8 mouse cellular contexts compared by ENCODE assay signal in genomic region chr8:11602006-11602680, GRCm38 (mm10). TPM values are rescaled to one million over a fixed set of nuclear protein-coding genes. Genes with fewer than 3 reads are reported as not detected.
A peak's percentile ranks its signal among the peaks of the same experiment; 100 is the strongest.
DNase-seq lines count a peak whose midpoint lies in the region; ATAC-seq and TF ChIP-seq lines count a peak whose summit lies in the region.

No protein-coding gene starts in this region.

- no peaks in the 10 kb centered on the region for H3K79me2 ChIP-seq in myocyte (ENCODE audit: control insufficient read depth, insufficient read depth)

- H3K4me1 ChIP-seq in limb, embryonic 13.5 days, result no peaks in the 10 kb centered on the region
- no peaks in the 10 kb centered on the region for H3K4me1 ChIP-seq in stomach, embryonic 16.5 days (ENCODE audit: control insufficient read depth, insufficient read depth, low read length)

- no peaks in the 10 kb centered on the region for H3K27me3 ChIP-seq in limb, embryonic 13.5 days
- no peaks in the 10 kb centered on the region for H3K27me3 ChIP-seq in myocyte (ENCODE audit: control insufficient read depth, insufficient read depth, insufficient read length)
- H3K27me3 ChIP-seq in stomach, embryonic 16.5 days (ENCODE audit: control insufficient read depth, insufficient read depth, low read length), result no peaks in the 10 kb centered on the region

- H3K9me3 ChIP-seq in limb, embryonic 13.5 days, result no peaks in the 10 kb centered on the region
- H3K9me3 ChIP-seq in stomach, embryonic 16.5 days (replicated peaks; ENCODE audit: control insufficient read depth, low read length), result no peaks in the 10 kb centered on the region

- peaks cover 18% of the 10 kb centered on the region for H3K36me3 ChIP-seq in limb, embryonic 13.5 days
- no peaks in the 10 kb centered on the region for H3K36me3 ChIP-seq in myocyte (ENCODE audit: control insufficient read depth, insufficient read depth)
- H3K36me3 ChIP-seq in stomach, embryonic 16.5 days (ENCODE audit: control insufficient read depth, insufficient read depth, low read length), result no peaks in the 10 kb centered on the region

- peak; percentile 88 for ATAC-seq in common myeloid progenitor, adult 5-6 weeks (replicated peaks; ENCODE audit: low read depth, poor library complexity, severe bottlenecking)
- ATAC-seq in limb, embryonic 13.5 days (ENCODE audit: low FRiP score, low read depth), result peak; percentile 61
- ATAC-seq in stomach, embryonic 16.5 days (ENCODE audit: insufficient read depth, low FRiP score), result peak; percentile 58

- WGBS in limb, embryonic 13.5 days, result 35% methylated on average over 14 of the region's 14 CpGs
- 35% methylated on average over 14 of the region's 14 CpGs for WGBS in stomach, embryonic 16.5 days

- H3ac ChIP-seq in myocyte (ENCODE audit: control insufficient read depth, insufficient read length), result no peak overlapping the region

- H3K4me2 ChIP-seq in limb, embryonic 13.5 days (replicated peaks), result no peak overlapping the region
- no peak overlapping the region for H3K4me2 ChIP-seq in myocyte (ENCODE audit: low read depth)
- H3K4me2 ChIP-seq in stomach, embryonic 16.5 days (ENCODE audit: low read depth, low read length), result no peak overlapping the region

- H3K27ac ChIP-seq in limb, embryonic 13.5 days, result no peak overlapping the region
- H3K27ac ChIP-seq in stomach, embryonic 16.5 days (ENCODE audit: low read length), result no peak overlapping the region

- no peak overlapping the region for H3K9ac ChIP-seq in limb, embryonic 13.5 days
- peak overlapping the region; percentile 4; the same call in 1 of the 2 replicates for H3K9ac ChIP-seq in stomach, embryonic 16.5 days (ENCODE audit: low read length)

- no peak for TF ChIP-seq POLR2A in myocyte (IDR thresholded peaks at IDR 0.05; ENCODE audit: insufficient read length, low read depth)

- DNase-seq in right cerebral cortex, adult 18-20 months, result peak; percentile 43
- DNase-seq in right cerebral cortex, postnatal 36 days (ENCODE audit: low spot score in 2 of 2), result no peak
- DNase-seq in gastrocnemius, postnatal 25 days, result peak; percentile 31
- DNase-seq in kidney, adult 18-20 months, result peak; percentile 76

- H3K4me3 ChIP-seq in limb, embryonic 13.5 days, result no peak overlapping the region
- no peak overlapping the region for H3K4me3 ChIP-seq in myocyte
- H3K4me3 ChIP-seq in stomach, embryonic 16.5 days (replicated peaks; ENCODE audit: low read length), result no peak overlapping the region

TF ChIP-seq in myocyte, 11 proteins besides CTCF, POLR2A, EP300 and RAD21:
- TF ChIP-seq POLR2AphosphoS2 (IDR thresholded peaks at IDR 0.05; ENCODE audit: insufficient read length, low read depth) (peak; percentile 5), E2F4 (IDR thresholded peaks at IDR 0.05; ENCODE audit: insufficient read depth) (no peak), MAX (IDR thresholded peaks at IDR 0.05; ENCODE audit: low read depth) (no peak), CEBPB (IDR thresholded peaks at IDR 0.05; ENCODE audit: insufficient read depth, poor library complexity, severe bottlenecking) (no peak)

RNA-seq across cellular contexts. Expression of gene Ankrd10, which starts 33.4 kb away (rescaled TPM):
- 85.5 and 98.0 TPM in 2 replicates for total RNA-seq in common myeloid progenitor, adult 5-6 weeks (2017)
- 10 to 100 TPM; 18.0 to 19.9 TPM for total RNA-seq in gastrocnemius, postnatal 25 days (2021)
- polyA plus RNA-seq in limb, embryonic 13.5 days (2015; fragmentation: Nextera tagmentation; extraction: Ambion mirVana), result 105 and 115 TPM in 2 replicates
- 71.9 TPM for polyA plus RNA-seq in myocyte (2012; fragmentation: generic; extraction: Trizol)
- polyA plus RNA-seq in stomach, embryonic 16.5 days (2015; fragmentation: Nextera tagmentation; extraction: Ambion mirVana), result 75.1 and 83.0 TPM in 2 replicates

RNA-seq across cellular contexts. Expression of gene Ing1, which starts 46.8 kb away (rescaled TPM):
- total RNA-seq in common myeloid progenitor, adult 5-6 weeks (2017), result 53.5 and 69.9 TPM in 2 replicates
- total RNA-seq in gastrocnemius, postnatal 25 days (2021), result 10 to 100 TPM; 16.7 to 16.9 TPM
- polyA plus RNA-seq in limb, embryonic 13.5 days (2015; fragmentation: Nextera tagmentation; extraction: Ambion mirVana), result 37.9 and 42.5 TPM in 2 replicates
- 21.8 TPM for polyA plus RNA-seq in myocyte (2012; fragmentation: generic; extraction: Trizol)
- 24.7 and 24.9 TPM in 2 replicates for polyA plus RNA-seq in stomach, embryonic 16.5 days (2015; fragmentation: Nextera tagmentation; extraction: Ambion mirVana)

RNA-seq across cellular contexts. Expression of gene Cars2, which starts 51.6 kb away (rescaled TPM):
- 40.0 and 41.7 TPM in 2 replicates for total RNA-seq in common myeloid progenitor, adult 5-6 weeks (2017)
- total RNA-seq in gastrocnemius, postnatal 25 days (2021), result 10 to 100 TPM; 14.7 to 15.0 TPM
- 23.3 and 25.3 TPM in 2 replicates for polyA plus RNA-seq in limb, embryonic 13.5 days (2015; fragmentation: Nextera tagmentation; extraction: Ambion mirVana)
- 14.4 TPM for polyA plus RNA-seq in myocyte (2012; fragmentation: generic; extraction: Trizol)
- polyA plus RNA-seq in stomach, embryonic 16.5 days (2015; fragmentation: Nextera tagmentation; extraction: Ambion mirVana), result 24.3 and 26.9 TPM in 2 replicates

Comparison
In these comparisons a context has a peak if more than half of its experiments do, and no peak if none do; other contexts are left out.
1. DNase-seq: peak in right cerebral cortex, adult 18-20 months (single experiment), gastrocnemius, postnatal 25 days (single experiment) and kidney, adult 18-20 months (single experiment); none in right cerebral cortex, postnatal 36 days (0 of 2).
2. Peak in every context shown above with its lines, with median percentiles within 50 percentile points of each other: ATAC-seq.